Comparison of ENCODE assay signal across 8 mouse cellular contexts in the genomic region with DNA sequence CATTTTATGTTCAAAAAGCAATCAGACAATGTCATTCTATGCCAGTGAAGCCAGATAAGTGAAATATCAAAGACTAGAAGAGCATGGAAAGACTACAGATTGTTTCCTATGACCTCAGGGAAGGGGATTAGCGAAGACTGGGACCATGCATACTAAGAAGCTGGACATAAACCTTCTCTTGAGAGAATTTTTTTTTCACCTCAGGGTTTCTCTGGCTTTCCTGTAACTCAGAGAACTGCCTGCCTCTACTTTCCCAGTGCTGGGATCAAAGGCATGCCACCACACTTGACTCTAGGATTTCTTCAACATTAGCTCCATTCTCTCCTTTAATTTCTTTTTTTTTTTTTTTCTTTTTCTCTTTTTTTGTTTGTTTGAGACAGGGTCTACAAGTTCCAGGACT. TPM values are rescaled to one million over a fixed set of nuclear protein-coding genes. Genes with fewer than 3 reads are reported as not detected.
DNase-seq lines count a peak whose midpoint lies in the region; ATAC-seq and TF ChIP-seq lines count a peak whose summit lies in the region.

No protein-coding gene starts in this region.

- no peaks in the 10 kb centered on the region for H3K9me3 ChIP-seq in lung, embryonic 14.5 days (ENCODE audit: low read depth, low read length)
- H3K9me3 ChIP-seq in forebrain, embryonic 10.5 days: no peaks in the 10 kb centered on the region
- no peaks in the 10 kb centered on the region for H3K9me3 ChIP-seq in limb, embryonic 10.5 days (replicated peaks)
- no peaks in the 10 kb centered on the region for H3K9me3 ChIP-seq in neural tube, embryonic 14.5 days (ENCODE audit: control insufficient read depth, low read length)

- H3K4me1 ChIP-seq in lung, embryonic 14.5 days (ENCODE audit: insufficient read depth): peaks cover 7% of the 10 kb centered on the region; the same call in 1 of the 2 replicates
- H3K4me1 ChIP-seq in forebrain, embryonic 10.5 days: peaks cover 30% of the 10 kb centered on the region
- peaks cover 15% of the 10 kb centered on the region for H3K4me1 ChIP-seq in limb, embryonic 10.5 days
- peaks cover 10% of the 10 kb centered on the region; the same call in 1 of the 2 replicates for H3K4me1 ChIP-seq in neural tube, embryonic 14.5 days (ENCODE audit: control insufficient read depth, insufficient read depth, low read length)

- H3K36me3 ChIP-seq in lung, embryonic 14.5 days (ENCODE audit: insufficient read depth): no peaks in the 10 kb centered on the region
- peaks cover 5% of the 10 kb centered on the region for H3K36me3 ChIP-seq in forebrain, embryonic 10.5 days (replicated peaks)
- H3K36me3 ChIP-seq in limb, embryonic 10.5 days: peaks cover 4% of the 10 kb centered on the region
- H3K36me3 ChIP-seq in neural tube, embryonic 14.5 days (ENCODE audit: control insufficient read depth, insufficient read depth, low read length): no peaks in the 10 kb centered on the region

- DNase-seq in lung, embryonic 14.5 days: no peak
- DNase-seq in lung, postnatal 36 days: no peak
- no peak for DNase-seq in forebrain, embryonic 10.5 days (ENCODE audit: extremely low spot score, low spot score)
- DNase-seq in limb, embryonic 10.5 days (ENCODE audit: low spot score): no peak
- no peak for DNase-seq in urinary bladder, postnatal 10 days (ENCODE audit: low spot score)
- no peak for DNase-seq in frontal cortex, postnatal 14 days (ENCODE audit: low spot score in 2 of 2)

- TF ChIP-seq CTCF in lung, embryonic 14.5 days (IDR thresholded peaks at IDR 0.05; ENCODE audit: low read depth): no peak

- peak overlapping the region; percentile 100 for H3K9ac ChIP-seq in lung, embryonic 14.5 days
- peak overlapping the region; percentile 100; the same call in 1 of the 2 replicates for H3K9ac ChIP-seq in neural tube, embryonic 14.5 days (replicated peaks; ENCODE audit: low read depth, low read length)

- ATAC-seq in lung, embryonic 14.5 days (ENCODE audit: insufficient read depth): no peak
- ATAC-seq in neural tube, embryonic 14.5 days (ENCODE audit: low read depth): no peak
- ATAC-seq in CD4-positive, CD25-positive, alpha-beta regulatory T cell, adult 4 months: no peak

- peak overlapping the region; percentile 90 for H3K4me3 ChIP-seq in lung, embryonic 14.5 days (ENCODE audit: low read depth, low read length)
- H3K4me3 ChIP-seq in forebrain, embryonic 10.5 days: peak overlapping the region; percentile 89
- peak overlapping the region; percentile 89 for H3K4me3 ChIP-seq in limb, embryonic 10.5 days
- peak overlapping the region; percentile 87; the same call in 1 of the 2 replicates for H3K4me3 ChIP-seq in neural tube, embryonic 14.5 days (ENCODE audit: low read depth, low read length)

- WGBS in lung, embryonic 14.5 days: 96% methylated on average over 1 of the region's 1 CpGs
- WGBS in forebrain, embryonic 10.5 days: 84% methylated on average over 1 of the region's 1 CpGs
- WGBS in limb, embryonic 10.5 days: 94% methylated on average over 1 of the region's 1 CpGs
- WGBS in neural tube, embryonic 14.5 days: 92% methylated on average over 1 of the region's 1 CpGs

- H3K27ac ChIP-seq in lung, embryonic 14.5 days (ENCODE audit: low read depth): peak overlapping the region; percentile 93
- peak overlapping the region; percentile 100 for H3K27ac ChIP-seq in forebrain, embryonic 10.5 days
- H3K27ac ChIP-seq in limb, embryonic 10.5 days: peak overlapping the region; percentile 100
- H3K27ac ChIP-seq in neural tube, embryonic 14.5 days (ENCODE audit: low read depth, low read length): peak overlapping the region; percentile 100; the same call in 1 of the 2 replicates

- H3K27me3 ChIP-seq in lung, embryonic 14.5 days (ENCODE audit: insufficient read depth, low read length): no peaks in the 10 kb centered on the region
- no peaks in the 10 kb centered on the region for H3K27me3 ChIP-seq in forebrain, embryonic 10.5 days (ENCODE audit: poor library complexity, severe bottlenecking)
- no peaks in the 10 kb centered on the region for H3K27me3 ChIP-seq in limb, embryonic 10.5 days (ENCODE audit: low read depth, poor library complexity, severe bottlenecking)
- no peaks in the 10 kb centered on the region for H3K27me3 ChIP-seq in neural tube, embryonic 14.5 days (ENCODE audit: control insufficient read depth, insufficient read depth, low read length)

- peak overlapping the region; percentile 79 for H3K4me2 ChIP-seq in lung, embryonic 14.5 days
- peak overlapping the region; percentile 58 for H3K4me2 ChIP-seq in neural tube, embryonic 14.5 days (ENCODE audit: low read depth, low read length)

RNA-seq across cellular contexts. Expression of gene Gtf2a1, which starts 0.9 kb away (rescaled TPM):
- polyA plus RNA-seq in lung, embryonic 14.5 days (2014; fragmentation: Nextera tagmentation; extraction: Ambion mirVana): 36.1 and 38.2 TPM in 2 replicates
- 67.1 and 68.5 TPM in 2 replicates for polyA plus RNA-seq in forebrain, embryonic 10.5 days (2016; fragmentation: Nextera tagmentation; extraction: Ambion mirVana)
- 48.6 and 62.4 TPM in 2 replicates for polyA plus RNA-seq in limb, embryonic 10.5 days (2016; fragmentation: Nextera tagmentation; extraction: Ambion mirVana)
- 53.8 and 66.7 TPM in 2 replicates for polyA plus RNA-seq in neural tube, embryonic 14.5 days (2014; fragmentation: Nextera tagmentation; extraction: Ambion mirVana)
- 10 to 100 TPM; 76.9 to 95.8 TPM for polyA plus RNA-seq in CD4-positive, CD25-positive, alpha-beta regulatory T cell, adult 4 months (2017; shearing (Covaris generic))
